Mouse (Mus musculus): Measurements from ENCODE around the gene Coq4.

Gene Coq4

GRCm38 (mm10) chr2:29802075-29802826 lies 15.0 kb downstream of the Coq4 start, which contains the start of gene Slc27a4:
Gene Slc27a4 (plus strand): TSS chr2:29802634.
- DNase-seq (ENCODE audit: low spot score): peak; percentile 90

DNA sequence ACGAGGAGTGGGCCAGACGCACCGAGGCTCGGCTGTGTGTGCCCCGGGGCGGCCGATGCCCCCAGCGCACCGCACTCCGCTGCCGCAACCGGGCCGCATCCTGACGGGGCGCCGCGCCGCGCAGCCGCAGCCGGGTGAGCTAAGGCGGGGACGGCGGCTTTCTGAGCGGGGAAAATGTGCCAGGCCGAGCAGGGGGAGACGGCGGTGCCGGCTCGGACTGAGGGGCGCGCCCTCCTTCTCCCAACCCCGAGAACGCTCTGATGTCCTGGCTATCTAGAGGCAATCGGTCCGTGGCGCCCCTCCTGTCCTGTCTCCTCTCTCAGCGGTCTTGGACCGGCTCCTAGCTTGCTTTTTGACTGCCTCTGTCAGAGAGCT lies 15.5 kb downstream of the Coq4 start:
- DNase-seq (ENCODE audit: low spot score): no peak

DNA sequence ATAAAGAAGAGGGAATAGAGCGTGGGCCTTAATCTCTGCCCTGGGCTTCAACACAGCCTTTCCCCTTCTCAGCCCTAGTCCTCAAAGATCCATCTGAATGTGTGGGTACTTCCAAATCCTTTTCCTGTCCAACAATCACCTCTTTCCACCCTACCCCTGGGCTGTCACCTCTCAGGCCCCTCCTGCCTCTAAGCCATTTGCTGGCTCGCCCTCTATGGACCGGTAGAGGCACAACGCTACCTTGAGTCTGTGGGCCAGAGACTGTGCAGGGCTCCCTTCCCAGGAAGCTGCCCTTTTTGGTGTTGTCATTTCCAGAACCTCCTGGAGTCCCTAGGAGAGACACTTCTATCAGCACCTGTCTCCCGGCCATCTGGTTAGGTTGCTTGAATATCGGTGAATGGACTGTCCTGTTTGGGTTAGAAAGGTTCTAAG lies 16.1 kb downstream of the Coq4 start:
- DNase-seq (ENCODE audit: low spot score): no peak

DNA sequence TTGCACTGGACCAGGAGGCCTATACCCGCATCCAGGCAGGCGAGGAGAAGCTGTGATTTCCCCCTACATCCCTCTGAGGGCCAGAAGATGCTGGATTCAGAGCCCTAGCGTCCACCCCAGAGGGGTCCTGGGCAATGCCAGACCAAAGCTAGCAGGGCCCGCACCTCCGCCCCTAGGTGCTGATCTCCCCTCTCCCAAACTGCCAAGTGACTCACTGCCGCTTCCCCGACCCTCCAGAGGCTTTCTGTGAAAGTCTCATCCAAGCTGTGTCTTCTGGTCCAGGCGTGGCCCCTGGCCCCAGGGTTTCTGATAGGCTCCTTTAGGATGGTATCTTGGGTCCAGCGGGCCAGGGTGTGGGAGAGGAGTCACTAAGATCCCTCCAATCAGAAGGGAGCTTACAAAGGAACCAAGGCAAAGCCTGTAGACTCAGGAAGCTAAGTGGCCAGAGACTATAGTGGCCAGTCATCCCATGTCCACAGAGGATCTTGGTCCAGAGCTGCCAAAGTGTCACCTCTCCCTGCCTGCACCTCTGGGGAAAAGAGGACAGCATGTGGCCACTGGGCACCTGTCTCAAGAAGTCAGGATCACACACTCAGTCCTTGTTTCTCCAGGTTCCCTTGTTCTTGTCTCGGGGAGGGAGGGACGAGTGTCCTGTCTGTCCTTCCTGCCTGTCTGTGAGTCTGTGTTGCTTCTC lies 28.5 kb downstream of the Coq4 start:
- DNase-seq (ENCODE audit: low spot score): no peak

GRCm38 (mm10) chr2:29817426-29818232 lies 30.3 kb downstream of the Coq4 start:
- DNase-seq (ENCODE audit: low spot score): peak; percentile 72

DNA sequence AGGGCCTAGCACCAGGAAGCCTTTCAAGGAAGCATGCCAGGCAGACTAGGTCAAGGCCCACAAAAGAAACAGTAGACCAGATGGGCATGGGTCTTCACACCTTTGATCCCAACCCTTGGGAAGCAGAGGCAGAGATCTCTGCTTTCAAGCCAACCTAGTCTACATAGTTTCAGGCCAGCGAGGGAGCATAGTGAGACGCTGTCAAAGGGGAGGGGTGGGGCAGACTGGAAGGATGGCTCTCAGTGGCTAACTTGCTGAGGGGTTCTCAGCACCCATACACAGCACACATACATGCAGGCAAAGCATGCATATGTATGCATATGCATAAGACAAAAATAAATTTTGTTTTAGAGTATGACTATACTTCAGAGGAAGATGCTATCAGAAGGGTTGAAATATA lies 32.1 kb downstream of the Coq4 start:
- DNase-seq (ENCODE audit: low spot score): no peak

DNA sequence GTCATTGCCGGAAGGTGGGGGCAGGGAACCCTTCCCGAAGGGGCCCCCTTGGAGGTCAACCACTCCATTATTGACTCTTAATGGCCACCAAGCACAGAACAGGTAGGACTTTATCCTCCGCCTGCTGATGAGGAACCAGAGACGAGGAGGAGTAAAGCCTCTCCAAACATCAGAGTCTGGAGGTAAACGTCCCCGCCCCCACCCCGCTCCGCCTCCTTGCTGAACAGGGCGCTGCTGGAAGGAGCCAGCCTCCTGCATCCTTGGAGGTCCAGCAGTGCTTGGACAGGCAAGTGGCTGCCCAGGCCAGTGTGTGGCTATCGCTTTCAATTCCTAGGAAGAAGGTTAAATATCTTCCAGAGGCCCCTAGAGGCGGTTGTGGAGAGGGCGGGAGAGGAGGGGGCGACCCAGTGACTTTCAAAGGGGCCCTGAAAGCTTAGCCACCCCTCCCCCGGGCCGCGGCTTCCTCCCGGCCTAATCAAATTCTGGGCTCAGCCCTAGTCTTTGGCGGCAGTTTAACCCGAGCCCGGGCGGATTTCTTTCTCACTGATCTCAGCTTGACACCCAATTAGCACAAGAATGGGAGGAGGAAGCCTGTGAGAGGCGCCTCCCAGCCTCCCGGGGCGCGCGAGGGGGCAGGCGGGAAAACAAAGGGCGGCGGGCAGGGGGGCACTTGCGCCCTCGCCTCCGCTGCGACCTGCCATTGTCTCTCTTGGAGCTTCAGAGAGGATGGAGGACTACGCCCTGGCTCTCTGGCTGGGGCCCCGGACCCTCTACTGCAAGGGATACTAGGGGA lies 32.9 kb downstream of the Coq4 start, which contains the start of gene Urm1:
Gene Urm1, plus strand, starts transcription at position 51 of the 793 bp plus-strand sequence.
- peak; percentile 49 for DNase-seq (ENCODE audit: low spot score)

DNA sequence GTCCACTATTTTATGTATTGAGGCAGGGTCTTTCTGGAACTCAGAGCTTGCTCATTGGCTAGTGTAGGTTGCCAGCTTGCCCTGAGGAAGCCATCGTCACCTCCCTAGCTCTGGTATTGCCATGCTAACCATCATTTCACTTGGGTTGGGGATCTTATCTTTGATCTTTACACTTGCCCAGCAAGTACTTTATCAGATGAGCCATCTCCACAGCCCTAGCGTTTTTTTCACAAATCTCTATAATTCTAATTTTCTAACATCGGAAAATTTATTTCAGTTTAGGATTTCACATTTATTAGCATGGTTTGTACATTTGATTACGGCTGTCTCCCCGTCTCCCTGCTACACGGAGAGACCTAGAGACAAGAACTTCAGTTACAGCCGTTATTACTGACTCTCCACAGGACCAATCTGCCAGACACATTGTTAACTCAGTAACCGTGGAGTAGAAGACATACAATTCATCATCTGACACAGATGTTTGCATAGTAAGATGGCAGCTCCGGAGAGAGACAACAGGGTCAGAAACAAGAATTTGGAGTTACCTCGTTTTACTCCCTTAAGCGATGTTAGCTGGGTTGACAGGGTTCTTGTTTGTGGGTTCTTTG lies 39.1 kb downstream of the Coq4 start:
- no peak for DNase-seq (ENCODE audit: low spot score)

GRCm38 (mm10) chr2:29826926-29827708 lies 39.8 kb downstream of the Coq4 start:
- peak; percentile 74 for DNase-seq (ENCODE audit: low spot score)

GRCm38 (mm10) chr2:29827709-29828024 lies 40.4 kb downstream of the Coq4 start:
- DNase-seq (ENCODE audit: low spot score): no peak

DNA sequence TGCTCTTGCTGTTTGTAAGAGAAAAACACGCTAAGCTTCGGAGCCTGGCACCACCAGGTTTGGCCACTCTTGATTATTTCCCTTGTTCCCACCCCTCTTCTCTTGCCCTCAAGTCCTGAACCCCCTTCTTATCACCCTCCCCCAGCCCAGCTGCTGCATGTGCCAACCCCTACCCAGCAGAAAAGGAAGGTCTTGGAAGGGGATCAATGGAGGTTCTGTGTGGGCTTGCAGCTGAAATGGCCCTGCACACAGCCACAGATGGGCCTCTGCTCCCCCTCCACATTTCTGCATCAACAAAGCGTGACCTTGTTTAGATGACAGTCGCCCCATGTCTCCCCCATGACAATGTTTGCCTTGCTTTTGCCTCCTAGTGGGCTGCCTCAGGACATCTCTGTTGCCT lies 43.8 kb downstream of the Coq4 start:
- no peak for DNase-seq (ENCODE audit: low spot score)

DNA sequence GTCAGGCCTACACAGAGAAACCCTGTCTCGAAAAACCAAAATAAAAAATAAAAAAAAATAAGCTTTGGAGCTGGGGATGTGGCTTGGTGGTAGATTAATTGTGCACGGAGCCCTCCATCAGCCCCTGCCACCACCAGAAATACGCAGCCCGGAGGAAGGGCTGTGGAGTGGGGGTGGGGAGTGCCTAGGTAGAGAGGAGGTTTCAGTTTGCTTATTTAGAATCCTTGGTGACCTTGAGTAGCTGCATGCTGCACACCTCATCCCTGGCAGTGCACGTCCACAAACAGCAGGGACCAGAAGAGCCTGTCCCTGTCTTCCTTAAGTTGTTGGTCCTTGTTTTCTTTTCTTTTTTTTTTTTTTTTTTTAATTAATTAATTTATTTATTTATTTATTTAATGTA lies 46.5 kb downstream of the Coq4 start:
- DNase-seq (ENCODE audit: low spot score): no peak

- DNase-seq (ENCODE audit: low spot score): no peak
These were observed 48.2 kb downstream of the Coq4 start for GRCm38 (mm10) chr2:29835391-29835899.

DNA sequence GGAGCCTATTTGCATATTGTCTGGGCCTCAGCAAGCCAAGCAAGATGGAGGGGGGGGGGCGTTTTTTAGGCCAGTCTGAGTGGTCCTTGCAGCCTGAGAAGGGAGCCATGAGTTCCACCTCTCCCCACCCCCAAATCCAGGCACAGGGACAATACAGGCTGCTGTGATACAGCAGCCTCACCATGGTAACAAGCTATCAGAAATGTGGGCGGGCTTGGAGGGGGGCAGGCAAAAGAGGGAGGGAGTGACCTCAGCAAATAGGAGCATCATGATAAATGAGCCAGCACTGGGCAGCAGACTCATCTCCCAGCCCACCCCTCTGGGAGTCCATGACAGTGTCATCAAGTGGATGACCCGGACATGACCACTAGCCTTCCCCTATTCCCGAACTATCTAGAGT lies 52.2 kb downstream of the Coq4 start:
- DNase-seq (ENCODE audit: low spot score): no peak

DNA sequence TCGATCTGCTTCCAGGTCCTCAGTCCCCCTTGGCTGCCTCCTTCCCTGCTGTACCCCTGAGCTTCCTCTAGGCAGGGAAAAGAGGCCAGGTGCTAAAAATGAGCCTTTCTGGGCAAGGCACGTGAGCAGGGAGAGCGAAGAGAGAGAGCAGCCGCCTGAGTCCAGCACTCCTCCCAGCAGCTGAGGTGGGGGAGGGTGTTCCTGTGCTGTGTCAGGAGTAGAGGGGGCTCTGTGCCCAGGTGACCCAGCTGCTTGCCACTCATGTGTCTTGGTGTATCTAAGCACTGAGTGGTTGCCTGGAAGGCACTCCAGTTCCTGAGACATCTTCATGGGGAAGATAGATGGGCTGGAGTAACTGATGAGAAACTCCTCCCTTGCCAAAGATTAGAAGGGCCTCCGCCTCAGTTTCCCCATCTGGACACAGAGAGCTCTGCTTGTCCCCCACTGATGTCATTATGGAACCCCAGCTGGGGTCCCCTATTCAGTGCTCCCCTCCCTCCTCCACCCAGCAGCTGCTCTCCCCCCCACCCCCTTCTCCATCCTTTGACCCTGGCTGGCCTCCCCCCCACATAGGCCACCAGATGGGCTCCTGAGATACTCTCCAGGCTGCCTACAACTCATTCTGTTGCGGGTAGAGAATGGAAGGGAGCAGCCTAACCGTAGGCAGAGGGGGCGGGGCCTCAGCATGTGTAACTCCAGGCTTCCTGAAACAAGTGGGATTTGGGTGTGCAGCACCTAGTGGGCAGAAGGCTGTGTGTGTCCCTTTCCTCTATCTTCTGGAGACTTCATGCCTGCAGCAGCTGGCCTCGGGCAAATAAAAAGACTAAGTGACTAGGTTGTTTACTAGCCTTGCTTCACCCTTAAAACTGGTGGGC lies 56.2 kb downstream of the Coq4 start:
- DNase-seq (ENCODE audit: low spot score): no peak

DNA sequence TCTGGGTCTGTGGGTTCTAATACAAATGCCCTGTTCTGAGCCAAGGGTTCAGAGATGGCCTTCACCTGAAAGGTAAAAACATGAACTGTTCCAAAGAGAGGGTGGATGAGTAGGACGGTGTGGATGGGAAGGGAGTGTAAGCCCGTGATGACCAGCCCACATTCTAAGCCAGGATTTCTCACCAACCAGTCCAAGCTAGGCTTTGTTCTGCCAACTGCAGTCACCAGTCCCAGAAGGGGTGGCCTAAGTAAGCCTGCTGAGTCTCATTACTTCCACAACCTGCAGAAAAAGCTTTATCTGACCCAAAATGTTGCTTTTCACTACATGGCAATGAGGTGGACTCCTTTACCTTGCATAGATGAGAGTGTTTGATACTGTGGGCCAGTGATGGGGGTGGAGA lies 56.8 kb downstream of the Coq4 start:
- no peak for DNase-seq (ENCODE audit: low spot score)

- DNase-seq (ENCODE audit: low spot score): no peak
These were observed 57.4 kb downstream of the Coq4 start for GRCm38 (mm10) chr2:29844661-29845060.

DNA sequence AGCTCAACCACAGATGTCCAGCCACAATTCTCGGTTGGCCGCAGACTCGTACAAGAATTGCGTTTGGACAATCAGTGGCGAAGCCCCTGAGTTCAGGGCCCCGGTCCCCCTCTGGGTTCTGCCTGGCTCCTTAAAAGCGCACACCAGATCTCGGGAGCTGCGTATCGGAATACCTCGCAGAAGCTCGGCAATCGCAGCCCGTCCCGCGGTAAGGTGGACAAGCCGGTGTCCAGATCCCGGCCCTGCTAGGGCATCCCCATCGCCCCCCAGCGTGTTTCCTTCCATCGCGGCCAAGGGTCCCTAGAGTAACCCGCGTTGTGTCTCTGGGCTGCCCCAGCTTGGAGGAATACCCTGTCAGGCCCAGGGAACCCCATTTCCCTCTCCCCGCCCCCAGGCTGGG lies 58.3 kb downstream of the Coq4 start:
- no peak for DNase-seq (ENCODE audit: low spot score)

DNA sequence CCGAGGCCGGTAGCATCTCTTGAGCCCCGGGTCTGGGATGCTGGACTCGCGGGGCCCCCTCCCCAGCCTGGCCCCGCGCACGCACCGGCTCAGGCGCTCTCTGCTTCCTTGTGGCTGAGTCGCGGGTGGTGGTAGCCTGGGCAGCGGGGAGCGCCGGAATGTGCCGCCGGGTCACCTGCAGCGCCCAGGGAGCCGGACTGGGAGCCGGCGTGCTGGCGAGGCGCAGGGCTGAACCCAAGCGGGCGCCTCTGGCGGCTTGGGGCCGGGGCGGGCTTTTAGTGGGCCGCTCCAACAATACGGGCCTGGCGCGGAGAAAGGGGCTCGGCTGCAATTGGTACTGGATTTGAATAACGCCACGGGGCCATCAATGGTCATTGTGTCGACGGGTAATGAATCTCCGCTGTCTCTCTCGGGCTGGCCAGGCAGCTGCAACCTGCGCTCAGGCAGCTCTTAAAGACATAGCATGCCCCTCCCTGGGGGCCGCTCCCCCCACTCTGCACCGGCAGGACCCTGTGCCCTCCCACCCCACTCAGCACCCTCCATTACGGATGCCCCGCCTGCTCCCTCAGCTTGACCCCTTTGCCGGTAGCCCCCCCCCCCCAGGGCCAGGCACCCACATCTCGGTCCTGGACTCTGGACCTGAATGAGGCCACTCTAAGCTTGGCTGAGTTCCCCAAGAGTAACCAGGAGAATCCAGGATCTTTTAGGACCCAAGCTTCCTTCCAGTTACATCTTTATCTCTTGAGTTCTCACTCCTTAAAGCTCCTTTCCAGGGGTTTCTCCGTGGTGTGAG lies 59.0 kb downstream of the Coq4 start:
- DNase-seq (ENCODE audit: low spot score): no peak
